Mouse (Mus musculus) forebrain, embryonic 14.5 days (tissue): ENCODE results near the gene Slc22a18. TPM values are rescaled to one million over a fixed set of nuclear protein-coding genes. Genes with fewer than 3 reads are reported as not detected.
A peak's percentile ranks its signal among the peaks of the same experiment; 100 is the strongest.

Experiments used
- ATAC-seq: fragments of 200-750 bp; cut with Nextera tagmentation; 2 replicates; pipeline ENCODE4 v1.8.0; 2017; ENCODE audit warnings: mild to moderate bottlenecking, moderate library complexity
- DNase-seq: peaks from one replicate; pipeline ENCODE4 v3.0.0-alpha.2; 2015; ENCODE audit warnings: low spot score
- H3K27ac ChIP-seq: fragments of 300-500 bp; sonication (generic); 2 replicates; pipeline ENCODE4 v1.5.1; 2014; ENCODE audit warnings: low read depth, mild to moderate bottlenecking, control low read depth, low read length, moderate library complexity
- H3K27me3 ChIP-seq: fragments of 300-500 bp; sonication (generic); replicated peaks from 2 replicates; pipeline ENCODE4 v1.6.1; 2014; ENCODE audit warnings: low read length, control low read depth, mixed read lengths; ENCODE audit not compliant: control insufficient read depth, insufficient read depth
- H3K36me3 ChIP-seq: fragments of 300-500 bp; sonication (generic); 2 replicates; pipeline ENCODE4 v1.6.1; 2014; ENCODE audit warnings: low read length, control low read depth; ENCODE audit not compliant: control insufficient read depth, insufficient read depth
- H3K4me1 ChIP-seq: fragments of 300-500 bp; sonication (generic); 2 replicates; pipeline ENCODE4 v1.6.1; 2014; ENCODE audit warnings: antibody characterized with exemption, low read length, control low read depth; ENCODE audit not compliant: control insufficient read depth, insufficient read depth
- H3K4me2 ChIP-seq: fragments of 300-500 bp; sonication (generic); 2 replicates; pipeline ENCODE4 v1.6.1; 2014; ENCODE audit warnings: mild to moderate bottlenecking, control low read depth, low read length
- H3K4me3 ChIP-seq: fragments of 300-500 bp; sonication (generic); 2 replicates; pipeline ENCODE4 v1.5.1; 2014; ENCODE audit warnings: low read depth, low read length, control low read depth
- H3K9ac ChIP-seq: fragments of 300-500 bp; sonication (generic); 2 replicates; pipeline ENCODE4 v1.6.1; 2014; ENCODE audit warnings: mild to moderate bottlenecking, low read length, control low read depth, moderate library complexity
- H3K9me3 ChIP-seq: fragments of 300-500 bp; sonication (generic); replicated peaks from 2 replicates; pipeline ENCODE4 v1.6.1; 2016; ENCODE audit warnings: low read length, control low read depth, mixed read lengths; ENCODE audit not compliant: control insufficient read depth
- WGBS: fragments of 180-500 bp; shearing (Covaris S2); extraction: QIAGEN DNeasy Blood & Tissue Kit; methylation state at CpG from one replicate; pipeline ENCODE4 v1.1.7; 2014; 5-methylcytosine and 5-hydroxymethylcytosine counted together
- polyA plus RNA-seq: library from polyadenylated mRNA; unstranded; fragments of >200 nt; fragmentation: Nextera tagmentation; extraction: Ambion mirVana; gene quantifications from 2 replicates; pipeline ENCODE4 v1.2.1, GENCODE M21; 2014

Gene Slc22a18
- polyA plus RNA-seq, 1 experiment from 2014 or later, result 0.66 TPM

DNA sequence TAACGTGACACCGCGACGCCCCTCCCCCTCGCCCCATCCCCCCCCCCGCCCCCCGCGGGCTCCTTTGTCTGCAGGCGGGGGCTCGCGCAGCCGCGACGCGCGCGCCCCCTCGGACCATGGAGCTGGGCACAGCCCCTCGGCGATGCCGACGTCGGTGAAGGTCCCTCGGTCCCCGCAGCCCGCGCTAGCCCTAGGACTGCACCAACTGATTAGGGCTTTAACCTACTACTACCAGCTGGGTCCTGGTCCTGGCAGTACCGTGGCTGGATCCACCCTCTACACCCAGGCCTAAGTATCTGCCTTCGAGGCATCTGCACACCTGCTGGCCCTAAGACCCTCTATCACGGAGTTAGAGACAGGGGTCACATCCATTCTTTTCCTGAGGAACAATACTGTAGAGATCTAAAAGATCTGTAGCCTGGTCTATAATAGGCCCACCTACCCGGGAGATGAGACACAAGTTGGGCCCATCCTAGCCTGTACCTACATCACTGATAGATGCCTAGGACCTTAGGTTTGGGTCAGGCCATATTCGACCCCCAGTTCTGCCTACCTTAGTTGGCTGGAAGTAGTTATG lies 12.2 kb upstream of the Slc22a18 start:
- H3K9me3 ChIP-seq, result peaks cover 6% of the 10 kb centered on the region; the same call in 1 of the 2 replicates
- H3K27ac ChIP-seq, result 0 out of 2 replicates have a peak overlapping the region, but pooled peaks have one; percentile 52
- 0 out of 2 replicates have a peak overlapping the region, but pooled peaks have one; percentile 13 for H3K9ac ChIP-seq
- 0 out of 2 replicates have a peak, but pooled peaks cover 3% of the 10 kb centered on the region for H3K4me1 ChIP-seq
- ATAC-seq, result peak; percentile 59
- H3K4me2 ChIP-seq, result peak overlapping the region; percentile 54
- H3K4me3 ChIP-seq, result peak overlapping the region; percentile 15
- H3K36me3 ChIP-seq, result no peaks in the 10 kb centered on the region
- no peak for DNase-seq
- peaks cover 18% of the 10 kb centered on the region; the same call in 1 of the 2 replicates for H3K27me3 ChIP-seq
- 34% methylated on average over 19 of the region's 32 CpGs for WGBS

DNA sequence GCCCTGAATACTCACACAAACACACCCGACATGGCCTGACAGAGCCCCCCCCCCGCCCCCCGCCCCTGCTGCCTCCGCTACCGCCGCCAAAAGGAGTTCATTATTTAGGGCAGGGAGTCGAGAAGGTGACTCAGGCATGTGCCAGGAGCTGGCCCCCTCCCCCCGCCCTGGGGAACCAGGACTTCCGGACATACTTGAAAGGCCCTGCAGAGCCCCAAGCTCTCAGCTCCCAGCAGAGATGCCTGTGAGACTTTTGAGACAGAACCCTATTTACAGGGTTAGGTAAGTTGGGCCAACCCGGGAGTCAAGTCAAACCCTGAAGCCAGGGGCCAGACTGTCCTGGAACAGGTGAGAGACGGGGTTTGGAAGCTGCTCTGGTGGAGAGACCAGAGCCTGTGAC lies 11.6 kb upstream of the Slc22a18 start:
- H3K27ac ChIP-seq, result no peak overlapping the region
- no peak overlapping the region for H3K4me3 ChIP-seq
- H3K27me3 ChIP-seq, result peaks cover 13% of the 10 kb centered on the region; the same call in 1 of the 2 replicates
- H3K4me2 ChIP-seq, result no peak overlapping the region
- H3K9me3 ChIP-seq, result peaks cover 6% of the 10 kb centered on the region; the same call in 1 of the 2 replicates
- peaks cover 3% of the 10 kb centered on the region; the same call in 1 of the 2 replicates for H3K4me1 ChIP-seq
- ATAC-seq (no peak), DNase-seq (no peak)
- no peaks in the 10 kb centered on the region for H3K36me3 ChIP-seq
- WGBS, result 41% methylated on average over 11 of the region's 11 CpGs
- no peak overlapping the region for H3K9ac ChIP-seq

DNA sequence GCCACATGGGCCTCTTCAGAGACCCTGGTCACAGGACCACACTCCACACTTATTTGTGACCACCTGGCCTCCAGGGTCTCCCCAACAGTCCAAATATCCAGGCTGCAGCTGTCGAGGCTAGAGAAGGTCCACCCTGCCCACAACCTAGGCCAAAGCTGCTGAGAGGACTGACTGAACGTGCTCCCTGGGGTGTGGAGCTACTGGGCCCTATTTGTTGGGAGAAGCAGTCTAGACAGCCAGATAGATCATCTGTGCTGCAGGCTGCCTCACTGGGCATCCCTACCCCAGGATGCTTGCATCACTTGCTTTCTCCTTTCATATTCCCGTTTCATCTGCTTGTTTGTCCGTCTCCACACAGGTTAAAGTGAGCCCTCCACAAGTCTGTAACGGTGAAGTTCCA lies 11.0 kb upstream of the Slc22a18 start:
- ATAC-seq (no peak), DNase-seq (no peak)
- Histone ChIP-seq H3K4me2 (no peak overlapping the region), H3K27ac (no peak overlapping the region), H3K4me1 (peaks cover 6% of the 10 kb centered on the region), H3K9me3 (peaks cover 6% of the 10 kb centered on the region; the same call in 1 of the 2 replicates), H3K9ac (no peak overlapping the region), H3K36me3 (no peaks in the 10 kb centered on the region), H3K4me3 (no peak overlapping the region), H3K27me3 (peaks cover 13% of the 10 kb centered on the region; the same call in 1 of the 2 replicates)
- 79% methylated on average over 5 of the region's 5 CpGs for WGBS

DNA sequence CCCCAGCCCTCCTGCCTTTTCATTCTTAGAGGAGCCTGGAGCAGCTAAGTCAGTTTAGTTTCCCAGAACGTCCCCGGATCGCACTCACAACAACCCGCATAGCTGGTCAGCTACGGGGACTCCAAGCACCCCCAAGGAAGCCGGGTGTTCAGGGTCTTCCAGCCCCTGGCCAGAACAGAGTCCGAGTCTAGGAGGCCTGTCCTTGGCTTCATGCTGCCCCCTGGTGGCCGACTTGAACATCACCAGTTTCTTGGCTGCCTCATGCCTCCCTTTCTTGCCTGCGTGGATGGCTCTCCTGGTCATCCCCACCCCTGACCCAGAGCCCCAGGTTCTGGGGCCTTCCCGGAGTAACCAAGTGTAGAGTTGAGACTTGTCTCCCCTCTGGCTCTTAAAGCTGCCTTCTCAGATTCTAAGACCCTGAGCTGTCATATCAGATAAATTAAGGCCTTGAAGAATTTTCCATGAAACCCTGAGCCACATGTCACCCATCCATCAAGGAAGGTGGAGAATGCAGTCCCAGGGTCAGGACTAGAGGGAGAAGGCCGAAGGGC lies 9.6 kb upstream of the Slc22a18 start:
- ATAC-seq (no peak), DNase-seq (peak; percentile 83)
- Histone ChIP-seq H3K27ac (no peak overlapping the region), H3K9ac (no peak overlapping the region), H3K36me3 (no peaks in the 10 kb centered on the region), H3K4me3 (no peak overlapping the region), H3K4me2 (no peak overlapping the region), H3K27me3 (peaks cover 11% of the 10 kb centered on the region; the same call in 1 of the 2 replicates), H3K9me3 (peaks cover 6% of the 10 kb centered on the region; the same call in 1 of the 2 replicates), H3K4me1 (peaks cover 10% of the 10 kb centered on the region)
- WGBS, result 37% methylated on average over 11 of the region's 11 CpGs

DNA sequence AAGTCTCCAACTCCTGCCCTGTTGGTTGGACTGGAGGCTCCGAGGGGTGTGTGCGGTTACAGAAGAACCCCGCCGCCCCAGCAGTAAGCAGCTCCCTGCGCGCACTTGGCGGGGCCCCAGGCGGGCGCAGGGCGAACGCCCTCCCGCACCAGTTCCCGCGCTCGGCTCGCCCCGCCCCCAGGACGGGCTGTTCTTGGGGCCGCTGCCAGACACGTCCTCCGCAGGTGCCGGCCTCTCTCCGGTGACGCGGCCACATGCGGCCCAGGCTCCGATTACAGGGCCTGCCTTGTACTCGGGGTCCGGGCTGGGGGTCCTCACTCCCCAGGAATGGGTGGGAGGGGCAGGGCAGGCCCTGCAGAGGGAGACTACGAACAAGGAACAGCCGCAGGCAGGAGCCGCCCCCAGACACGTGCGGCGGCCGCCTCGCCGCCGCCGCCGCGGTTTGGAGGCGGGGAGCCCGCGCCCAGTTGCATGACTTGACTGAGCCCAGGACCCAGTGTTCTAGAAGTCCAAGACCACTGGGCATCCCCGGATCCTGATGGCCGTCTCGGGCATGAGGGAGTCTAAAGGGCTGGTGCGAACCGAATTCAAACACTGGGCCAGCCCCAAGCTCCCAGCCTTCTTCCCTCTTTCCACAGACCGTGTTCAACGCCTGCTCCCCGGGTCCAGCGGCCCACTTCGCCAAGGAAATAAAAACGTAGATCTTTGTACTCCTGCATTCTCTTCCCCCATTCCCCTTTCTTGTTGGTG lies 8.6 kb upstream of the Slc22a18 start:
- Histone ChIP-seq H3K9me3 (peaks cover 3% of the 10 kb centered on the region; the same call in 1 of the 2 replicates), H3K4me2 (peak overlapping the region; percentile 59), H3K9ac (peak overlapping the region; percentile 43; the same call in 1 of the 2 replicates), H3K27me3 (peaks cover 11% of the 10 kb centered on the region; the same call in 1 of the 2 replicates), H3K4me3 (peak overlapping the region; percentile 28), H3K27ac (no peak overlapping the region), H3K4me1 (peaks cover 10% of the 10 kb centered on the region), H3K36me3 (no peaks in the 10 kb centered on the region)
- 33% methylated on average over 56 of the region's 56 CpGs for WGBS
- DNase-seq, result no peak
- ATAC-seq, result no peak

DNA sequence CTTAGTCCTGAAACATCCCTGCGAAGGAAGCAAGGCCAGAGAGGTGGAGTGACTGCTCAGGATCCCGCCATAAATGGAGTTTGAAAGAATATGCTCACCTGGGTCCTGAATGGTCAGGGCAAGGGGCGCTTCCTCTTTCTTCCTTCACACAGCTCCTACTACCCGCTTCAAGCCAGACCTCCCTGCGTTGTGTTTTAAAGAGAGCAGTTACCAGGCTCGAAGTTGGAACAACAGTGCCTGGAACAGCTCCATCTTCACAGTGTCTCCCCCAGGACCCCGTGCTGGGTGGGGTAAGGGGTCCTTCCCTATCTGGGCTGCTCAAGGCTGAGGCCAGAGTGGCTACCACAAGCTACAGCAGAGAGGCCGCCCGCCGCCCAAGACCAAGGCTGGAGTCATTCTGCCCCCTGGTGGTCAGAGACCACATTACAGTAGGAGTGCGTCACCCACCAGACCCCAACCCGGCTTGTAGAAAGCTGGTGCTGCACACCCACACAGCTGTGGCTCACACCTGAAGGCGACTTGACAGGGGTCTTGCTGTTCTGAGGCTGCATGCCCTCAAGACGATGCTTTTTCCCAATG lies 7.3 kb upstream of the Slc22a18 start:
- Histone ChIP-seq H3K9ac (no peak overlapping the region), H3K4me3 (no peak overlapping the region), H3K27me3 (peaks cover 11% of the 10 kb centered on the region; the same call in 1 of the 2 replicates), H3K36me3 (no peaks in the 10 kb centered on the region), H3K27ac (no peak overlapping the region), H3K9me3 (no peaks in the 10 kb centered on the region), H3K4me1 (peaks cover 10% of the 10 kb centered on the region), H3K4me2 (no peak overlapping the region)
- DNase-seq (peak; percentile 81), ATAC-seq (peak; percentile 38)
- 34% methylated on average over 14 of the region's 14 CpGs for WGBS

DNA sequence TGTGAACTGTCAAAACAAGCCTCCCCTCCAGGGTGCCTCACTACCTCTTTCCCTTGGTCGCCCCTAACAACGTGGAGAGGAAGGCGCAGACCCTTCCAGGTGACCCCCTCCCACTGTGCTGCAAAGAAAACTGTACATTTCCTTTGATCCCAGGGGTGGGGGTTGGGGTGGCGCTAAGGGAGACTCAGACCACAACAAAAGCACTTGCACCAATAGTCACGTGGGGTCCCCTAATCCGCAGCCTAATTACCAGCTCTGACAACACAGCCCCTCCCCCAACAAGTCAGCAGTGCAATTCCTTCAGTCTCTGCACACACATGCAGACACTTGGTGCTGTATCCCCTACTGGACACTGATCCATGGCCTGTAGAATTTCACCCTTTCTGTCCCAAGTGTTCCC lies 5.8 kb upstream of the Slc22a18 start:
- ATAC-seq, result peak; percentile 3; the same call in 1 of the 2 replicates
- DNase-seq, result peak; percentile 57
- H3K4me1 ChIP-seq, result peaks cover 10% of the 10 kb centered on the region
- H3K27ac ChIP-seq, result no peak overlapping the region
- no peak overlapping the region for H3K4me3 ChIP-seq
- WGBS, result 0% methylated on average over 6 of the region's 6 CpGs
- no peaks in the 10 kb centered on the region for H3K36me3 ChIP-seq
- H3K27me3 ChIP-seq, result peaks cover 11% of the 10 kb centered on the region; the same call in 1 of the 2 replicates
- H3K9ac ChIP-seq, result no peak overlapping the region
- H3K4me2 ChIP-seq, result no peak overlapping the region
- H3K9me3 ChIP-seq, result no peaks in the 10 kb centered on the region

DNA sequence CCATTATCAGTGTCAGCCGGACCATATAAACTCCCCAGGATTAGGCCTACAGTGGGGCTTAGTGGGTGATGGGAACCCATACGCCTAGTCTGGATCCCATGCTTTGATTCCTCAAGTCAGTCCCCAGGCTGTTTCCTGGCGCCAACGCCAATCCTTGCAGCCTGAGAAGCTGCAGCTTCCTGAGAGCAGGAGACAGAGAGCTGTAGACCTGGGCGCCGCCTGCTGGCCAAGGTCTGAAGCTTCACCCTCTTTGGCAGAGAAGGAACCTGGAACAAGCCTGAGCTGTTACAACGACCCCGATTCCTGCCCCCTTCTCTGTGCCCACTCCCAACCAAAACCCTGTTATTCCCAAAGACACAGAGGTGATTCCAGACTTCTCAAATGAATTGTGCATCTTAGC lies 3.6 kb upstream of the Slc22a18 start:
- Histone ChIP-seq H3K4me2 (no peak overlapping the region), H3K4me3 (no peak overlapping the region), H3K9me3 (no peaks in the 10 kb centered on the region), H3K9ac (no peak overlapping the region), H3K27ac (no peak overlapping the region), H3K36me3 (no peaks in the 10 kb centered on the region), H3K4me1 (peaks cover 8% of the 10 kb centered on the region), H3K27me3 (peaks cover 11% of the 10 kb centered on the region; the same call in 1 of the 2 replicates)
- 18% methylated on average over 8 of the region's 8 CpGs for WGBS
- DNase-seq, result peak; percentile 88
- peak; percentile 63 for ATAC-seq
